Mouse (Mus musculus) erythroblast, embryonic 14.5 days (primary cell): ENCODE results near the gene Ern1. TPM values are rescaled to one million over a fixed set of nuclear protein-coding genes. Genes with fewer than 3 reads are reported as not detected.

ENCODE experiments used
- H3K27me3 ChIP-seq: 2 replicates; pipeline ENCODE4 v1.6.1; 2012; ENCODE audit warnings: inconsistent platforms; ENCODE audit not compliant: control insufficient read depth
- H3K36me3 ChIP-seq: 2 replicates; pipeline ENCODE4 v1.6.1; 2012; ENCODE audit warnings: mild to moderate bottlenecking, inconsistent platforms; ENCODE audit not compliant: control insufficient read depth
- H3K4me1 ChIP-seq: 2 replicates; pipeline ENCODE4 v1.6.1; 2012; ENCODE audit warnings: inconsistent platforms; ENCODE audit not compliant: control insufficient read depth
- H3K4me3 ChIP-seq: replicated peaks from 2 replicates; pipeline ENCODE3; 2012; ENCODE audit warnings: moderate library complexity, mild to moderate bottlenecking, inconsistent platforms
- H3K9me3 ChIP-seq: 2 replicates; pipeline ENCODE4 v1.6.1; 2012; ENCODE audit warnings: low read length, inconsistent platforms, mixed read lengths; ENCODE audit not compliant: control insufficient read depth
- GATA1 ChIP-seq: IDR thresholded peaks from 2 replicates; pipeline ENCODE4 v1.6.1; 2012; ENCODE audit warnings: low read length, inconsistent platforms, mixed read lengths
- TAL1 ChIP-seq: IDR thresholded peaks from 3 replicates; pipeline ENCODE4 v1.6.1; 2012; ENCODE audit warnings: low read length, inconsistent platforms, mixed read lengths
- polyA plus RNA-seq: library from polyadenylated mRNA; stranded (reverse); fragments of >175 nt; gene quantifications from 2 replicates; pipeline ENCODE4 v1.2.3, GENCODE M21; 2012

The Ern1 gene
- polyA plus RNA-seq, 1 experiment: 0.27 TPM

GRCm38 (mm10) chr11:106521612-106522011, 34.0 kb upstream of the Ern1 start:
- Histone ChIP-seq H3K4me1 (peaks cover 3% of the 10 kb centered on the region; the same call in 1 of the 2 replicates), H3K27me3 (no peaks in the 10 kb centered on the region), H3K4me3 (no peak overlapping the region), H3K36me3 (peaks cover 42% of the 10 kb centered on the region), H3K9me3 (no peaks in the 10 kb centered on the region)
- TF ChIP-seq TAL1: no peak
- no peak for TF ChIP-seq GATA1

- TF ChIP-seq GATA1 (no peak), TAL1 (no peak)
Observed at GRCm38 (mm10) chr11:106520404-106520803, 32.8 kb upstream of the Ern1 start.

GRCm38 (mm10) chr11:106519519-106519918, 31.9 kb upstream of the Ern1 start:
- Histone ChIP-seq H3K9me3 (no peaks in the 10 kb centered on the region), H3K4me3 (no peak overlapping the region), H3K4me1 (peaks cover 12% of the 10 kb centered on the region), H3K36me3 (peaks cover 30% of the 10 kb centered on the region), H3K27me3 (no peaks in the 10 kb centered on the region)
- TF ChIP-seq GATA1: no peak
- TF ChIP-seq TAL1: no peak

More at GRCm38 (mm10) chr11:106520404-106520803, 32.8 kb upstream of the Ern1 start:
- H3K4me1 ChIP-seq: peaks cover 4% of the 10 kb centered on the region
- no peak overlapping the region for H3K4me3 ChIP-seq
- H3K36me3 ChIP-seq: peaks cover 36% of the 10 kb centered on the region
- H3K27me3 ChIP-seq: no peaks in the 10 kb centered on the region
- H3K9me3 ChIP-seq: no peaks in the 10 kb centered on the region

- Histone ChIP-seq H3K9me3 (no peaks in the 10 kb centered on the region), H3K36me3 (peaks cover 21% of the 10 kb centered on the region), H3K27me3 (no peaks in the 10 kb centered on the region), H3K4me3 (no peak overlapping the region), H3K4me1 (peaks cover 13% of the 10 kb centered on the region)
- TF ChIP-seq GATA1 (no peak), TAL1 (no peak)
Observed at GRCm38 (mm10) chr11:106518391-106518790, 30.7 kb upstream of the Ern1 start.

GRCm38 (mm10) chr11:106515079-106515745, 27.6 kb upstream of the Ern1 start:
- no peak overlapping the region for H3K4me3 ChIP-seq
- peaks cover 12% of the 10 kb centered on the region for H3K4me1 ChIP-seq
- H3K9me3 ChIP-seq: no peaks in the 10 kb centered on the region
- H3K27me3 ChIP-seq: no peaks in the 10 kb centered on the region
- H3K36me3 ChIP-seq: peaks cover 38% of the 10 kb centered on the region
- TF ChIP-seq TAL1 (peak; percentile 34; the same call in 1 of the 3 replicates), GATA1 (no peak)

- H3K9me3 ChIP-seq: no peaks in the 10 kb centered on the region
- H3K4me1 ChIP-seq: peaks cover 12% of the 10 kb centered on the region
- H3K36me3 ChIP-seq: peaks cover 38% of the 10 kb centered on the region
- H3K27me3 ChIP-seq: no peaks in the 10 kb centered on the region
- TF ChIP-seq TAL1 (no peak), GATA1 (no peak)
- no peak overlapping the region for H3K4me3 ChIP-seq
Observed at GRCm38 (mm10) chr11:106514446-106514845, 26.8 kb upstream of the Ern1 start.

- H3K36me3 ChIP-seq: peaks cover 48% of the 10 kb centered on the region
- TF ChIP-seq TAL1: no peak
- H3K9me3 ChIP-seq: peaks cover 11% of the 10 kb centered on the region
- H3K4me1 ChIP-seq: peaks cover 12% of the 10 kb centered on the region
- no peak overlapping the region for H3K4me3 ChIP-seq
- no peaks in the 10 kb centered on the region for H3K27me3 ChIP-seq
Observed at GRCm38 (mm10) chr11:106513166-106513565, 25.5 kb upstream of the Ern1 start.

- no peak for TF ChIP-seq GATA1
- H3K9me3 ChIP-seq: peaks cover 23% of the 10 kb centered on the region
- H3K27me3 ChIP-seq: peaks cover 4% of the 10 kb centered on the region; the same call in 1 of the 2 replicates
- H3K4me1 ChIP-seq: peaks cover 12% of the 10 kb centered on the region
- H3K4me3 ChIP-seq: no peak overlapping the region
- peaks cover 54% of the 10 kb centered on the region for H3K36me3 ChIP-seq
Observed at GRCm38 (mm10) chr11:106512006-106512390, 24.3 kb upstream of the Ern1 start.

GRCm38 (mm10) chr11:106511236-106512005, 23.8 kb upstream of the Ern1 start:
- no peak for TF ChIP-seq GATA1
- no peak for TF ChIP-seq TAL1
- Histone ChIP-seq H3K4me3 (no peak overlapping the region), H3K9me3 (peaks cover 27% of the 10 kb centered on the region), H3K4me1 (peaks cover 12% of the 10 kb centered on the region), H3K36me3 (peaks cover 59% of the 10 kb centered on the region), H3K27me3 (peaks cover 4% of the 10 kb centered on the region; the same call in 1 of the 2 replicates)
